Mouse (Mus musculus): Measurements from ENCODE around the gene Olfr975. TPM values are rescaled to one million over a fixed set of nuclear protein-coding genes. Genes with fewer than 3 reads are reported as not detected.

Gene Olfr975
- polyA plus RNA-seq, 1 experiment from 2014 or later: not detected

- Histone ChIP-seq H3K27me3 (replicated peaks; ENCODE audit: control insufficient read depth, insufficient read depth, low read length) (no peaks in the 10 kb centered on the region), H3K4me3 (ENCODE audit: low read length) (no peak overlapping the region), H3K4me2 (ENCODE audit: low read depth, low read length) (no peak overlapping the region), H3K36me3 (ENCODE audit: control insufficient read depth, insufficient read depth, low read length) (no peaks in the 10 kb centered on the region), H3K9ac (ENCODE audit: low read depth, low read length) (no peak overlapping the region), H3K4me1 (ENCODE audit: control insufficient read depth, insufficient read depth, low read length) (no peaks in the 10 kb centered on the region), H3K27ac (ENCODE audit: low read length) (no peak overlapping the region), H3K9me3 (ENCODE audit: control insufficient read depth, low read length) (no peaks in the 10 kb centered on the region)
- ATAC-seq: peak; percentile 48; the same call in 1 of the 2 replicates
- whole genome bisulfite sequencing: 75% methylated on average over 6 of the region's 6 CpGs
Observed at GRCm38 (mm10) chr9:39905106-39905505, 46.7 kb downstream of the Olfr975 start.

Other genes with a start within 250 kb of the Olfr975 start
- not detected in 2 replicates for gene Olfr149, start 244.9 kb downstream of the Olfr975 start, polyA plus RNA-seq (2015; fragmentation: Nextera tagmentation; extraction: Ambion mirVana)
- not detected in 2 replicates for gene Olfr965, start 240.7 kb downstream of the Olfr975 start, polyA plus RNA-seq (2015; fragmentation: Nextera tagmentation; extraction: Ambion mirVana)
- gene Olfr150, start 221.1 kb downstream of the Olfr975 start, polyA plus RNA-seq (2015; fragmentation: Nextera tagmentation; extraction: Ambion mirVana): not detected in 2 replicates
- not detected in 2 replicates for gene Olfr967, start 205.8 kb downstream of the Olfr975 start, polyA plus RNA-seq (2015; fragmentation: Nextera tagmentation; extraction: Ambion mirVana)
- gene Olfr968, start 168.8 kb downstream of the Olfr975 start, polyA plus RNA-seq (2015; fragmentation: Nextera tagmentation; extraction: Ambion mirVana): not detected in 2 replicates
- not detected in 2 replicates for gene Olfr969, start 161.1 kb downstream of the Olfr975 start, polyA plus RNA-seq (2015; fragmentation: Nextera tagmentation; extraction: Ambion mirVana)
- not detected in 2 replicates for gene Olfr970, start 143.2 kb downstream of the Olfr975 start, polyA plus RNA-seq (2015; fragmentation: Nextera tagmentation; extraction: Ambion mirVana)
- gene Olfr971, start 115.2 kb downstream of the Olfr975 start, polyA plus RNA-seq (2015; fragmentation: Nextera tagmentation; extraction: Ambion mirVana): not detected in 2 replicates
- not detected in 2 replicates for gene Olfr972, start 85.6 kb downstream of the Olfr975 start, polyA plus RNA-seq (2015; fragmentation: Nextera tagmentation; extraction: Ambion mirVana)
- gene Olfr229, start 44.7 kb downstream of the Olfr975 start, polyA plus RNA-seq (2015; fragmentation: Nextera tagmentation; extraction: Ambion mirVana): not detected in 2 replicates
- gene Olfr974, start 14.5 kb downstream of the Olfr975 start, polyA plus RNA-seq (2015; fragmentation: Nextera tagmentation; extraction: Ambion mirVana): not detected in 2 replicates
- not detected in 2 replicates for gene Olfr976, start 9.1 kb upstream of the Olfr975 start, polyA plus RNA-seq (2015; fragmentation: Nextera tagmentation; extraction: Ambion mirVana)
- not detected in 2 replicates for gene Olfr978, start 40.1 kb upstream of the Olfr975 start, polyA plus RNA-seq (2015; fragmentation: Nextera tagmentation; extraction: Ambion mirVana)
- not detected in 2 replicates for gene Olfr979, start 51.4 kb upstream of the Olfr975 start, polyA plus RNA-seq (2015; fragmentation: Nextera tagmentation; extraction: Ambion mirVana)
- not detected in 2 replicates for gene Olfr980, start 57.5 kb upstream of the Olfr975 start, polyA plus RNA-seq (2015; fragmentation: Nextera tagmentation; extraction: Ambion mirVana)
- gene Olfr981, start 69.4 kb upstream of the Olfr975 start, polyA plus RNA-seq (2015; fragmentation: Nextera tagmentation; extraction: Ambion mirVana): not detected in 2 replicates
- not detected in 2 replicates for gene Olfr982, start 121.8 kb upstream of the Olfr975 start, polyA plus RNA-seq (2015; fragmentation: Nextera tagmentation; extraction: Ambion mirVana)
- not detected in 2 replicates for gene Olfr983, start 141.5 kb upstream of the Olfr975 start, polyA plus RNA-seq (2015; fragmentation: Nextera tagmentation; extraction: Ambion mirVana)
- gene Olfr984, start 162.2 kb upstream of the Olfr975 start, polyA plus RNA-seq (2015; fragmentation: Nextera tagmentation; extraction: Ambion mirVana): not detected in 2 replicates
- not detected in 2 replicates for gene Olfr985, start 178.1 kb upstream of the Olfr975 start, polyA plus RNA-seq (2015; fragmentation: Nextera tagmentation; extraction: Ambion mirVana)
- gene Tmem225, start 196.1 kb upstream of the Olfr975 start, polyA plus RNA-seq (2015; fragmentation: Nextera tagmentation; extraction: Ambion mirVana): not detected in 2 replicates
- gene Olfr986, start 228.9 kb upstream of the Olfr975 start, polyA plus RNA-seq (2015; fragmentation: Nextera tagmentation; extraction: Ambion mirVana): not detected in 2 replicates
- 2.8 and 3.1 TPM in 2 replicates for gene Zfp202, start 240.3 kb upstream of the Olfr975 start, polyA plus RNA-seq (2015; fragmentation: Nextera tagmentation; extraction: Ambion mirVana)

All from intestine, embryonic 16.5 days (tissue).